Mouse (Mus musculus) gastrocnemius, postnatal 10 days (tissue): Measurements from ENCODE around the gene Orc2. TPM values are rescaled to one million over a fixed set of nuclear protein-coding genes. Genes with fewer than 3 reads are reported as not detected.

ENCODE experiments used
- DNase-seq: peaks from one replicate; pipeline ENCODE4 v3.0.0; 2021; ENCODE audit warnings: mixed read lengths
- total RNA-seq, 2 experiments: library from RNA; stranded (reverse); gene quantifications; 2 replicates each; pipeline ENCODE4 v1.2.3; 2021

The Orc2 gene
- total RNA-seq, 2 experiments from 2014 or later, result 12.8 to 14.4 TPM

- DNase-seq, result peak; percentile 99
These were observed 81.3 kb downstream of the Orc2 start, which contains the start of gene Clk1 for GRCm38 (mm10) chr1:58423371-58424248. Gene Clk1 (minus strand): TSS chr1:58424066.

- no peak for DNase-seq
These were observed 82.0 kb downstream of the Orc2 start for GRCm38 (mm10) chr1:58422879-58423278.

- DNase-seq, result no peak
These were observed 83.9 kb downstream of the Orc2 start for GRCm38 (mm10) chr1:58420961-58421360.

- no peak for DNase-seq
These were observed 84.9 kb downstream of the Orc2 start for GRCm38 (mm10) chr1:58420032-58420431.

GRCm38 (mm10) chr1:58416048-58416447, 88.9 kb downstream of the Orc2 start:
- no peak for DNase-seq

GRCm38 (mm10) chr1:58415442-58415841, 89.5 kb downstream of the Orc2 start:
- no peak for DNase-seq

Other genes with a start within 250 kb of the Orc2 start
- gene Aox2, start 226.8 kb downstream of the Orc2 start, total RNA-seq, result under 1 TPM; 0.20 to 0.26 TPM
- 100 to 1,000 TPM in 1 of 2 experiments, 10 to 100 TPM in 1; 91.1 to 104 TPM for gene Bzw1, start 112.2 kb downstream of the Orc2 start, total RNA-seq
- gene Clk1, start 81.0 kb downstream of the Orc2 start, total RNA-seq, result 10 to 100 TPM; 46.2 to 80.4 TPM
- gene Nif3l1, start 60.0 kb downstream of the Orc2 start, total RNA-seq, result 10 to 100 TPM; 10.5 to 11.4 TPM
- 10 to 100 TPM; 18.7 to 23.1 TPM for gene Ppil3, start 59.6 kb downstream of the Orc2 start, total RNA-seq
- gene Fam126b, start 81.2 kb upstream of the Orc2 start, total RNA-seq, result 10 to 100 TPM in 1 of 2 experiments, 1 to 10 TPM in 1; 6.0 to 13.3 TPM
- 100 to 1,000 TPM; 147 to 172 TPM for gene Ndufb3, start 81.3 kb upstream of the Orc2 start, total RNA-seq
- not detected for gene Als2cr12, start 190.9 kb upstream of the Orc2 start, total RNA-seq
- gene Cflar, start 206.4 kb upstream of the Orc2 start, total RNA-seq, result 10 to 100 TPM; 48.9 to 51.4 TPM